Mouse (Mus musculus) common myeloid progenitor, adult 5-6 weeks (primary cell): ENCODE measurements around the gene Exoc3l4. TPM values are rescaled to one million over a fixed set of nuclear protein-coding genes. Genes with fewer than 3 reads are reported as not detected.

Experiments
- ATAC-seq: replicated peaks from 2 replicates; pipeline ENCODE4 v1.8.0; 2016; ENCODE audit warnings: low read depth, mild to moderate bottlenecking, moderate TSS enrichment, inconsistent platforms; ENCODE audit not compliant: poor library complexity, severe bottlenecking
- total RNA-seq: library from RNA; stranded (forward); fragments of 200-1000, 187-1606 nt; gene quantifications from 2 replicates; pipeline ENCODE4 v1.2.3, GENCODE M21; 2017

The Exoc3l4 gene
- total RNA-seq, 1 experiment from 2014 or later, result 0.32 TPM

- ATAC-seq, result no peak
Observed at GRCm38 (mm10) chr12:111430868-111431817, 14.3 kb downstream of the Exoc3l4 start.

DNA sequence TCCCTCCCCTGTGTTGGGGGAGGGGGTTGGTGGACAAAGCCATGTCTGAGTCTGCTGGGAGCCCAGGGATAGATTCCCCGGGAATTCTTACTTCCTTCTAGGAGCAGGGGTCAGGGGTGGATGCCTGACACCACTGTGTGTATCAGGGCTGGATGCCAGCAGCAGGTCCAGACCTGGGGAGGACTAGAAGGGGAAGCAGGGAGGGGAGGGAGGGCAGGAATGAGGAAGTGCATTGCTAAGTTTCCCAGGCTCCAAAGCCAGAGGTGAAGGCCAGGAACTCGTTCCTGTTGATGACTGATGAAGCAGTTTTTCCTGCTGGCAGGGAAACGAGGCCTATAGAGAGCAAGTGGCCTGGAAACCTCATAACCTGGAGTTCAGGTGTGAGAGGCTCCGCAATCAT, 15.3 kb downstream of the Exoc3l4 start:
- no peak for ATAC-seq

- ATAC-seq, result no peak
Observed at GRCm38 (mm10) chr12:111432751-111433331, 16.0 kb downstream of the Exoc3l4 start.

GRCm38 (mm10) chr12:111434164-111434744, 17.4 kb downstream of the Exoc3l4 start:
- no peak for ATAC-seq

GRCm38 (mm10) chr12:111434745-111435327, 18.0 kb downstream of the Exoc3l4 start:
- peak; percentile 43; the same call in 1 of the 2 replicates for ATAC-seq

- no peak for ATAC-seq
Observed at GRCm38 (mm10) chr12:111436170-111436569, 19.4 kb downstream of the Exoc3l4 start.

DNA sequence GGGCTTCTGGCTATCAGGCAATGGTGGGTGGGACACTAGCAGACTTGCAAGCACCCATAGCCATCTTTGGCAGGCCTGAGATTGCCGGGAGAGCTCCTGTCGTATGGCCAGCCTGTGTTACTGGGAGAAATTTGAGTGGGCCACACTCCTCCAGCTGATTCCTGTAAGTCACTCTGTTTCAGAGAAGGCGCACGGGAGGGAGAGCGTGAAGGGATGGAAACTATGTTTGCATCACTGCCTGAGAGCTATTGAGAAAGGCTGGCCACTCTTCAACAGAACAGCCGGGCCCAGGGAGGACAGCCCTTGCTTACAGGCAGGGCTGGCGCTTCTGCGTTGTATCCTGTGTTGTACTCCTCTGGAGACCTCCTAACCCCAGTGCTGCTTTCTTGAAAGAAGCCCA, 19.8 kb downstream of the Exoc3l4 start:
- ATAC-seq, result no peak

DNA sequence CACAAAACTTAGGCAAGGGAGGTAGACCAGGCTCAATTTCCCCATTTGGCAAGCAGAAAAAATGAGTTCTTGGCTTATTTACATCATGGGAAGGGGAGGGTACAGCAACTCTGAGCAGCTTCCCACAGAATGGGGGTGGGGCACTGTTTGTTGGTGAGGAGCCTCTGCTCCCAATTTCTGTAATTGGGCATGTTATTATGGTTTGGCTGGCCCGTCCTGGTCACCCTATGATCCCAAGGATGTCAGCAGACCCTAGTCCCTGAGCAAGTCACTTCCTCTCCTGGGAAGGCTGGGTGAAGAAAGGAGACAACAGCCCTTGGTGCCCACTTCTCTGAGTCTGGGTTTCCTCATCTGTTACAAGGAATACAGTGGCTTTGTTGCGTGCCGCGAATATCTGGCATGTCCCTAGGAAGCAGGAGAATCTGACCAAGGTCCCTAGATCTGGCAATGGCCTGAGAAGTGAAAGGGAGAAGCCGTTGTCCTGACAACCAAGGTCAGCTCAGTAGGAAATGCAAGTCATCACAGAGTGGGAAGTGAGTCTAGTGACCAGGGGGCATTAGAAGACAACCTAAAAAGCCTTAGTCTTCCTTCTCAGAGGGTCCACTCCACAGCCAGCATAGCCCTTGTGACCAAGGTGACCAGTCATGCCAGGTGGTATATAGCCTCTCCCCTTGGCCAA, 20.5 kb downstream of the Exoc3l4 start:
- ATAC-seq, result peak; percentile 45

DNA sequence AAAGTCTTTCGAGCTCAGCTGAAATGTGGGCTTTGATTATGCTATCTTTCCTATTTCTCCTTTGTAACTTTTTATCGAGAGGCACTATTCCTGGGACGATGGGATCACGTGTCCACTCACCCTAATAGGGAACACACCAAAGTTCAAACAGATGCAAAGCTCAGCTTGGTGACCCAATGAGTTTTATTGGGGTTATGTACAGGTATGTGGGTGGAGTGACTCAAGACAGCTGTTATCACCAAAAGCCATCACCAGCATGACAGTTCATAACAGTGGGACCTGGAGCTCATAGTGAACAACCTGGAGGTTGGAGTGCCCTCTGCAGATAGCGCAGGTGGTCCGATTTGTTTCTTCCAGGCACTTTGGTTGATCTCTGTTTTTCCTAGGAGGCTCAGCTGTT, 22.0 kb downstream of the Exoc3l4 start:
- ATAC-seq, result no peak

DNA sequence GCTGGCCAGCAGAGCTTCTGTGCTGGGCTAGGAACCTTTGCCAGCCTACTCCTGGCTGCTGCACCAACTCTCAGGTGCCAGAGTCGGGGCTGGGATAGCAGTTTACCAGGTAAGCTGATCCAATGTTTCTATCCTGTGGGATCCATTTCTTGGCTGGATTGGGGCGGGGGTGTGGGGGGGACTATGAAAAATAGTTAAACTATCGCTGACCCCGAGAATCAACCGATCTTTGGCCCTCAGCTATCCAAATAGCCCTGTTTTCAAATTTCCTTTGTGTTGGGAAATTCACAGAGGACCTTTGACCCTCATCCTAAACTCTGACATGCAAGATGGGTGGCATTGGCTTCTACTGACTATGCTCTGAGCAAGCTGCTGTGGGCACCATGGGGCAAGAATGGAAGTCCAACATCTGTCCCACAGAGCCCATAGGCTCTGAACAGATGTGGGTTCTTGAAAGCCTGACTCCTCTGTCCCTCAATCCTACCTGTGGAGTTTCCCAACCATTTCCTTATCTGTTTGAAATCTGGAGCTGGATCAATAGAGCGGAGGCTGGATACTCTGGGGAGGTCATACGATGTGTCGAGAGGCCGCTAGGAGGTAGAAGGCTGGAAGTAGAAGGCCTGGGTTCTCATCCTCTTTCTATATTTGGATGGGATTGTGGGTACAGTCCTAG, 24.0 kb downstream of the Exoc3l4 start:
- no peak for ATAC-seq

DNA sequence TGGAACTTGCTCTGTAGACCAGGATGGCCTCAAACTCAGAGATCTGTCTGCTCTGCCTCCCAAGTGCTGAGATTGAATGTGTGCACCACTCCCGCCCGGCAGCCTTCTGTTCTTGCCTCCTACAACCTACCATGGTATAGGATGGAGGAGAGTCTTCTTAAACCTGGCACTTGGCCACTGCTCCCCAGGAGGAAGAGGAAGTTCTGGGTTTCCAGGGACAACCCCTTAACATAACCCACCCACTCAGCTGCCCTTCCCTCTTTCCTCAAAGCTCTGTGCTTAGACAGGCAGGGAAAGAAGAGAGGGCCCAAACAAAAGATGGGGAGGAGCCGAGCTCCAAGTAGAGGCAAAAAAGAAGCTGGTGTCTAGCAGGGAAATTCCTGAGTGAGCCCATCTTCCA, 24.7 kb downstream of the Exoc3l4 start:
- no peak for ATAC-seq

- ATAC-seq, result peak; percentile 50
Observed at GRCm38 (mm10) chr12:111442309-111443010, 25.6 kb downstream of the Exoc3l4 start, which contains the start of gene Tnfaip2. TSS of gene Tnfaip2 (plus strand) at chr12:111442469.

GRCm38 (mm10) chr12:111443011-111443870, 26.4 kb downstream of the Exoc3l4 start:
- peak; percentile 53 for ATAC-seq

DNA sequence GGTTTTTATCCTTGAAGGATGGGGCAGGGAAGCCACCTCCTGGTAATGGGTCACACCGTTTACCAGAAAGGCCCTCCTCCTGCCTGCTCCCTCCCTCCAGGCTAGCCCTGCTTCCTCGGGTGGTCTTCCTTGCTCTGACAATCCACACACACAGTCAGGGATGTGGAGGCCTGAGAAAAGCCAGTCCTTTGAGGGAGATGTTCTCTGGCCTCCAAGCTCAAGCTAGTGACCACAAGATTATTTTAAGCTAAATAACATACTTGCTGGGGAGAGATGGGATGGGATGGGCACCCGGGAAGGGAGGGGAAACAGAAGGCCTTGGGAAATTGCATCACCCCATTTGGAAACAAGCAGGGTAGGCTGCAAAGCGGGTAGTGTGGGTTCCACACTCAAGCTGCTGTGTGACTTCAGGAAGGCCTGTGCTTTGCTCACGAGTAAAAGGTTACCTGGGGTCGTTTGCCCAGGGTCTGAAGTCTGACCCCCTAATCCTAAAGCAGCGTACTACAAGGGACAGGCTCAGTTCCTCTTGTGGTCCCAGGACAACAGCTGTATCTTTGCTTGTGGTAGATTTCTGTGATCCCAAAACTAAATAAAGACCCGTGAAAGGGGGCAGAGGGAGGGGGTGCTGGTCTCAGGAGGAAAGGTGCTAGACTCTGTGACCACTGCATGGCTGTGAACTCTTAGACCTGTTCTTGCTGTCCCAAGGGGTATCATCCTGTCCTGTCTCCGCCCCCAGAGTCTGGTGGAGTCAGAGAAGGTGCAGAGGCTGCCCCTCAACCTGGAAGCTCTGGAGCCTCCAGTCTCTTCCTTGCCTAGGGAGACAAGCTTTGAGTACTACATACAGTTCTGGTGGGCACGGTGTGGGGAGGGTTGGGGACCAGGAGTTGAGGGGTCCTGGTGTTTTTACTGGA, 27.4 kb downstream of the Exoc3l4 start:
- ATAC-seq, result 0 out of 2 replicates have a peak, but pooled peaks have one; percentile 2

- ATAC-seq, result no peak
Observed at GRCm38 (mm10) chr12:111445161-111445889, 28.5 kb downstream of the Exoc3l4 start.

DNA sequence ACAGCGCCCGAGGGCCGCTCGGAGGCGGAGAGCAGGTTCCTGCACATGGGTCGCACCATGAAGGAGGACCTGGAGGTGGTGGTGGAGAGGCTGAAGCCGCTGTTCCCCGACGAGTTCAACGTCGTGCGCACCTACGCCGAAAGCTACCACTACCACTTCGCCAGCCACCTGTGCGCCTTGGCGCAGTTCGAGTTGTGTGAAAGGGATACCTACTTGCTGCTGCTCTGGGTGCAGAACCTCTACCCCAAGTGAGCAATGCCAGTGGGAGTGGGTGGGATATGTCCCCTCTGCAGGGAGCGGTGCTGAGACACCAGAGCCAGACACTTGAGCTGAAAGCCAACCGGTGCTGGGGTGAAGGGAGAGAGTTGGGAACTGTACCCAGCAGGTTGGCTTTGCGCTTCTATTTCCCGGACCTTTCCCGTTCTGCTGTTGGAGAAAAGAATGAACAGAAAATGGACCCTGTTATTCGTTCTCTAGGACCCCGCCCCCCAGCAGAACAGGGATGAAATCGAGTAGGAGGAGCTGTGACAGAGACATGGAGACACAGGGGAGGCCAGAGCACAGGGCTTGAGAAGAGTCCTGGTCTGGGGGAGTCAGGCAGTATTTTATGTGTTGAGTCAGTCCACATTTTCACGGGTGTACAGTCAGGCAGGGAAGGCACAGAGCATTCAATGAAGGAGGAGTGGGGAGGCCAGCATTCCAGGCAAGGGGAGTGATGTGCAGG, 29.2 kb downstream of the Exoc3l4 start:
- ATAC-seq, result no peak
